In genomic region chr5:88862163-88862562, GRCm38 (mm10) we compare ENCODE assay signal across 8 mouse cellular contexts. TPM values are rescaled to one million over a fixed set of nuclear protein-coding genes. Genes with fewer than 3 reads are reported as not detected.
DNase-seq lines count a peak whose midpoint lies in the region; ATAC-seq and TF ChIP-seq lines count a peak whose summit lies in the region.

No protein-coding gene starts in this region.

- no peaks in the 10 kb centered on the region for H3K27me3 ChIP-seq in heart, postnatal 0 days (ENCODE audit: control insufficient read depth, insufficient read depth, low read length)
- H3K27me3 ChIP-seq in small intestine, adult 2 months (ENCODE audit: control insufficient read depth, insufficient read depth, low read length): no peaks in the 10 kb centered on the region

- H3K9ac ChIP-seq in heart, postnatal 0 days (replicated peaks; ENCODE audit: low read depth, low read length): no peak overlapping the region

- H3K27ac ChIP-seq in heart, postnatal 0 days (ENCODE audit: low read depth): no peak overlapping the region
- no peak overlapping the region for H3K27ac ChIP-seq in small intestine, adult 2 months (ENCODE audit: insufficient read depth, low read depth, low read length)

- ATAC-seq in heart, postnatal 0 days (ENCODE audit: insufficient read depth, low read depth): no peak
- ATAC-seq in monocyte, adult 5-6 weeks (replicated peaks; ENCODE audit: insufficient number of reproducible peaks, low FRiP score, low TSS enrichment, poor library complexity, severe bottlenecking): no peak

- no peak for DNase-seq in heart, postnatal 0 days (ENCODE audit: low spot score)
- DNase-seq in heart, adult 8-10 months (ENCODE audit: low spot score): no peak
- DNase-seq in 3T3-L1 (ENCODE audit: low read depth, low spot score) (peak; percentile 43), R1 (ENCODE audit: low read depth, low spot score) (peak; percentile 53)
- peak; percentile 21 for DNase-seq in induced T-regulatory cell, adult 2 months (ENCODE audit: low read depth)
- no peak for DNase-seq in Muller cell, postnatal 12 days (ENCODE audit: inconsistent ontology term)

- TF ChIP-seq POLR2A in small intestine, adult 2 months (IDR thresholded peaks at IDR 0.05; ENCODE audit: low read depth, low read length): no peak

- peak; percentile 34 for TF ChIP-seq CTCF in heart, postnatal 0 days (IDR thresholded peaks at IDR 0.05; ENCODE audit: low read depth)
- TF ChIP-seq CTCF in small intestine, adult 2 months (IDR thresholded peaks at IDR 0.05; ENCODE audit: extremely low read depth, insufficient read length, insufficient replicate concordance, low read depth, low read length): peak; percentile 55; the same call in 1 of the 2 replicates

- H3K4me3 ChIP-seq in heart, postnatal 0 days (ENCODE audit: low read depth, low read length): no peak overlapping the region
- no peak overlapping the region for H3K4me3 ChIP-seq in small intestine, adult 2 months (ENCODE audit: low read depth, low read length)

- H3K9me3 ChIP-seq in heart, postnatal 0 days (replicated peaks; ENCODE audit: control insufficient read depth, low read length): no peaks in the 10 kb centered on the region

- H3K4me1 ChIP-seq in heart, postnatal 0 days (ENCODE audit: control insufficient read depth, insufficient read depth): no peaks in the 10 kb centered on the region
- peaks cover 3% of the 10 kb centered on the region; the same call in 1 of the 2 replicates for H3K4me1 ChIP-seq in small intestine, adult 2 months (ENCODE audit: control insufficient read depth, insufficient read depth, insufficient read length, low read length)

- no peak overlapping the region for H3K4me2 ChIP-seq in heart, postnatal 0 days (ENCODE audit: low read depth, low read length)

- 62% methylated on average over 3 of the region's 3 CpGs for WGBS in heart, postnatal 0 days
- WGBS in small intestine, adult 2 months: 76% methylated on average over 3 of the region's 3 CpGs

- no peaks in the 10 kb centered on the region for H3K36me3 ChIP-seq in heart, postnatal 0 days (replicated peaks; ENCODE audit: control insufficient read depth, insufficient read depth, low read length)
- H3K36me3 ChIP-seq in small intestine, adult 2 months (ENCODE audit: control insufficient read depth, insufficient read depth, low read length): no peaks in the 10 kb centered on the region

- TF ChIP-seq EP300 in heart, postnatal 0 days (IDR thresholded peaks at IDR 0.05; ENCODE audit: low read depth): no peak

RNA-seq across cellular contexts. Expression of gene Slc4a4, which starts 24.5 kb away (rescaled TPM):
- total RNA-seq in heart, postnatal 0 days (2014; rRNA removed; ENCODE audit: low replicate concordance): 10.6 and 17.0 TPM in 2 replicates
- 4.4 and 5.1 TPM in 2 replicates for polyA plus RNA-seq in heart, postnatal 0 days (2015; fragmentation: Nextera tagmentation; extraction: Ambion mirVana)
- total RNA-seq in heart, adult 8-10 months (2022): 10 to 100 TPM; 34.4 to 37.7 (median 35.1) TPM
- 11.0 and 15.3 TPM in 2 replicates for polyA plus RNA-seq in small intestine, adult 2 months (2012; rRNA removed)
- total RNA-seq in monocyte, adult 5-6 weeks (2017): not detected in 3 replicates

Comparison
In these comparisons a context has a peak if more than half of its experiments do, and no peak if none do; other contexts are left out.
1. DNase-seq: peak in 3T3-L1 (single experiment), R1 (single experiment) and induced T-regulatory cell, adult 2 months (single experiment); none in heart, postnatal 0 days (single experiment), heart, adult 8-10 months (single experiment) and Muller cell, postnatal 12 days (single experiment).
2. RNA of gene Slc4a4, which starts 24.5 kb away (total RNA-seq): 34.4 to 37.7 TPM in heart, adult 8-10 months and 10.6 to 17.0 TPM in heart, postnatal 0 days; not detected in monocyte, adult 5-6 weeks; every median in the first group is over 10 times any median in the second.